Mouse (Mus musculus) lung, postnatal 0 days (tissue): Measurements from ENCODE around the gene Abhd18.

Experiments used
- CTCF ChIP-seq: IDR thresholded peaks from 2 replicates; pipeline ENCODE4 v1.5.1; 2016; ENCODE audit warnings: antibody characterized with exemption, mild to moderate bottlenecking
- EP300 ChIP-seq: IDR thresholded peaks from 2 replicates; pipeline ENCODE4 v1.6.1; 2016; ENCODE audit warnings: antibody characterized with exemption, mild to moderate bottlenecking, control low read depth

GRCm38 (mm10) chr3:40800373-40800823 lies 46.4 kb upstream of the Abhd18 start:
- TF ChIP-seq EP300 = no peak
- no peak for TF ChIP-seq CTCF
